Mouse (Mus musculus) retina, postnatal 7 days (tissue): ENCODE measurements around the gene Zfp512b.

Experiments
- DNase-seq: peaks from one replicate; pipeline ENCODE4 v3.0.0-alpha.2; 2012; ENCODE audit warnings: low read depth, low spot score

Zfp512b gene

DNA sequence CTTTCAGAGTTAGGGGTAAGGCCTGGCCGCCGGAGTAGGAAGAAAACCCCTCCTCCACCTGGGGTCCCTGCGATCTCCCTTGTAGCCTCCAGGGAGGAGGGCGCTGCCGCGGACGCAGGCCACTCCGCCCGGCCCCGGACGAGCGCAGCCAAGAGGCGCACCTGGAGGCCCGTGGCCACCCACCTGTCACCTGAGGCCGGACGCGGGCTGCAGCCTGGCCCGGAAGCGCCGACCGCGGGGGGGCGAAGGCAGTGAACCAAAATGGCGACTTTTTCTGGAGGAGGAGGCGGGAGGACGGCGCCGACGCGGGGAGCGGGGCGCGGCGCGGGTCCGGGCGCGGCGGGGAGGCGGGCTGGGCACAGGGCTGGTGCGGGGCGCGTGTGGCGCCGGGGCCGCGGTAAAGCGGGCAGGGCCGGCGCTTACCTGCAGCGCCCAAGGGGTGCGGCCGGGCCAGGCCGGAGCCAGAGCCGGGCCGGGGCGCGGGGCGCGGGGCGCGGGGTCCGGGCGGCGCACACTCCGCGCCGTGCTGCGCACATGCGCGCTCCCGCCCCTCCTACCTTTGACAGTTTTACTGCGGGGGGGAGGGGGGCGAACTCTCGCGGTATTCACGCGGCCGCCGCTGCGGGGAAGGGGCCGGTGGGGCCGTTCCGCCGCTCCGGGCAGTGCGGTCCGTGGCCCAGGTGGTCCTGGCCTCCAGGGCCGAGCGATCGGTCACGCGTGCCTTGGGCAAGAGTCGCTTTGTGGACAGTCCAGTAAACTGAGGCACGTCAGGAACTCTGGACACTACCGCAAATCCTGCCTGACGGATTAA lies at the start of gene Zfp512b:
Zfp512b (minus strand) TSS at position 573 of the 811 bp plus-strand sequence.
- no peak for DNase-seq

DNA sequence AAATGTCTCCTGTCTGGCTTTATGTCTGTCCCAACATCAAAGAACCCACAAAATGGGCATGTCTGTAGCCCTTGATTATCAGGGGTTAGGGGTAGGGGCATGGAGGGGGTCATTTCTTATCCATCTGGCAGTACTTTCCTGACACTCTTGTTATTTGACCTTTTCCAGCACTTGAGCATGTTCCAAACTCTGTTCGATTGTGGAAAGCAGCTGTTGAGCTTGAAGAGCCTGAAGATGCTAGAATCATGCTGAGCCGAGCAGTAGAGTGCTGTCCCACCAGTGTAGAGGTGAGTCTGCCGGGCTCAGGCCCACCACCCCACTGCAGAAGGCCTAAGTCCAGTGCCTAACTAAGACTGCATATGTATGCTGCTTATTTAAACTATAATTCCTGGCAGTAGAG lies 43.3 kb upstream of the Zfp512b start:
- no peak for DNase-seq

DNA sequence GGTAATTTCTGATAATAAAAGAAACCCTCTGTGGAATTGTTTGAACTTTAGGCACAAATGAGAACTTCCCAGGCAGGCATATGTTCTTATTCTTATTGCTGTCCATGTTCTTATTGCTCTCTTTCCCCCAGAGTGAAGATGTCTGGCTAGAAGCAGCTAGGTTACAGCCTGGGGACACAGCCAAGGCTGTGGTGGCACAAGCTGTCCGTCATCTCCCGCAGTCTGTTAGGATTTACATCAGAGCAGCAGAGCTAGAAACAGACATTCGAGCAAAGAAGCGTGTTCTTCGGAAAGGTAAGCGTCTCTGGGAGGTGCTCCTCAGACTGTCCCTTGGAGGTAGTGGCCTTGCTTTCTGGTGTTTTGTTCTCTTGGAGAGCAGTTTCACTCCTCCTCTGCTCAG lies 40.0 kb upstream of the Zfp512b start:
- DNase-seq: no peak

DNA sequence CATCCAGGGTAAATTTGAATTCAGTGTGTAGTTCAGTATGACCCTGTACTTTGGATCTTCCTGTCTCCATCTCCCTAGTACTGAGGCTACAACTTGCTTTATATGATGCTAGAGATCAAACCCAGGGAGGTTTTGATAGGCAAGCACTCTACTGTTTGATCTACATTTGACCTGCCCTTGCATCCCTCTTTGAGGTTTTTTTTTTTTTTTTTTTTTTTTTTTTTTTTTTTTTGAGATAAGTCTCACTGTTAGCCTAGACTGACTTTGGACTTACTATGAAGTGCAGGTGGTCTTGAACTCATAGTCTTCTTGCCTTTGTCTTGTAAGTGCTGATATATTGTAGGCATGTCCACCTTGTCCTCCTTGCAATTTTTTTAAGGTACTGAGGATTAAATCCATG lies 35.9 kb upstream of the Zfp512b start:
- no peak for DNase-seq

DNA sequence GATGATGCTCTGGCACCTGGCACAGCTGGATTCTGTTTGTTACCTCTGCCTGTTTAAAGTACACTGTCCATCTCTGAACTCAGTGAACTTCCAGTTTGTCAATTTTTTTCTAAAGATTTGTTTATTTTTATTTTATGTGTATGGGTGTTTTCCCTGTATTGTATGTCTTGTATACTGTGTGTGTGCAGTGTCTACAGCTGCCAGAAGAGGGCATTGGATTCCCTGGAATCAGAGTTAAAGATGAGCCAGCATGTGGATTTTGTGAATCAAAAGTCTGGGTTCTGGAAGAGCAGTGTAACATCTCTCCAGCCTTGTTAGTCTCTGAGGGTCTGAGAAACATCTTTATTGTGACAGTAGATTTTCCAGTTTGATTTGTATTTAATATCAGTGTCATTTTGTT lies 30.8 kb upstream of the Zfp512b start:
- no peak for DNase-seq

DNA sequence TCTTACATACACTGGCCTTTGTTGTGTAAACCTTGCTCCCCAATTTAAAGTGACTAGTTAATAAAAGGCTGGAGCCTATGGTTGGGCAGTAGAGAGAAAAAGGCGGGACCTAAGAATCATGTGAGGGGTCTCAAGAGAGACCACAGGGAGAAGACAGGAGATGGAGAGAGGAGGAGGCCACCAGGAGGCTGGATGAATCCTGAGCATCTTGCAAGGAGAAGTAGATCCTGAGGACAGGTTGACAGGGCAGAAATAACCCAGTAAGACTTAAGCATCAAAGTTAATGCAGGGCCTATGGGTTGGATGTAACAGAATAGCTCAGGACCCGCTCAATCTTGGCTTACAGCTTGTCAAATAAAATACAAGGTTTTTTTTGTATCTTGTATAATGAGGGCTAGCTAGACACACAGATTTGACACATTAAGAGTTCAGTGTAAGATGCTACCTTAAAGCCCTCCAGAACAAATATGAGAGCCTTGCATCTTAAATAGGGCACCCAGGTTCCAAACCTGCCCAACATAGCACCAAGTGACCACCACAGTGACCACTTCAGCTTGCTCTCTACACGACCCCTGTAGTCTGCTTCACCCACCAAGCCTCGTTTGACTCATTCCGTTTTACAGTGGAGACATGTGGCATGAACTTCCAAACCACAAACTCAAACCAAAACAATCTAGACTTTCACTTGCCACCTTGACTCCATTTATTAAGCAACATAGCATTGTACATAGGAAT lies 26.3 kb upstream of the Zfp512b start:
- DNase-seq: no peak

DNA sequence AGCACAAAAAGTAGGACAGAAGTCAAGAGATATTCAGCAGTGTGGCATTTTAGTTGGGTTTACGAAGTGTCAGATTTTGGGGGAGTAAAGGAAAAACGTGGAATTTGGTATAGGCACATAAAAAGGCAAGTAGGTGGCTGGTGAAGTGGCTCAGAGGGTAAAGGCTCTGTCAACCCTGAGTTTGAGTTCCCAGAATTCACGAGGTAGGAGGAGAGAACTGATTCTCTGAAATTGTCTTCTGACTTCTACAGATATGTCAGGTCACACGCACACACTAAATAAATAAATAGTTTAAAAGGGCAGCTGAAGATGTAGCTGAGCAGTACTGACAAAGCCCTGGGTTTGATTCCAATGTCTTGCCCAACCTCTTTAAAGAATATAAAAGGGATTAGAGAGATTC lies 9.8 kb upstream of the Zfp512b start:
- no peak for DNase-seq

DNA sequence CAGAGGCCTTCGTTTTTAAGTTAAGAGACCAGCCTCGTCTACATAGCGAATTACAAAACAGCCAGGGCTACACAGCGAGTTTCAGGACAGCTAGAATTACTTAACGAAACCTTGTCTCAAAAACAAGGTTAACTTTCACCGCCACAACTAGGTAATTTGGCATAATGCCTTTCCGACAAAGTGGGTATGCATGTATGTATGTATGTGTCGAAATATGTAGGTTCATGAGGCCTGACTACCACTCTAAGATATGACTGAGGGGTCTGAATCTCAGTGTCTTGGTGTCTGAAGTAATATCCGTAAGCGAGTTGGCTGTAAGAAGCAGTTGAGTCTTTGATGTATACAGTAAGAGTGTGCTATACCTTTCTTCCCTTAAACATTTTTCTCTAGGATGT lies 9.1 kb upstream of the Zfp512b start:
- no peak for DNase-seq

DNA sequence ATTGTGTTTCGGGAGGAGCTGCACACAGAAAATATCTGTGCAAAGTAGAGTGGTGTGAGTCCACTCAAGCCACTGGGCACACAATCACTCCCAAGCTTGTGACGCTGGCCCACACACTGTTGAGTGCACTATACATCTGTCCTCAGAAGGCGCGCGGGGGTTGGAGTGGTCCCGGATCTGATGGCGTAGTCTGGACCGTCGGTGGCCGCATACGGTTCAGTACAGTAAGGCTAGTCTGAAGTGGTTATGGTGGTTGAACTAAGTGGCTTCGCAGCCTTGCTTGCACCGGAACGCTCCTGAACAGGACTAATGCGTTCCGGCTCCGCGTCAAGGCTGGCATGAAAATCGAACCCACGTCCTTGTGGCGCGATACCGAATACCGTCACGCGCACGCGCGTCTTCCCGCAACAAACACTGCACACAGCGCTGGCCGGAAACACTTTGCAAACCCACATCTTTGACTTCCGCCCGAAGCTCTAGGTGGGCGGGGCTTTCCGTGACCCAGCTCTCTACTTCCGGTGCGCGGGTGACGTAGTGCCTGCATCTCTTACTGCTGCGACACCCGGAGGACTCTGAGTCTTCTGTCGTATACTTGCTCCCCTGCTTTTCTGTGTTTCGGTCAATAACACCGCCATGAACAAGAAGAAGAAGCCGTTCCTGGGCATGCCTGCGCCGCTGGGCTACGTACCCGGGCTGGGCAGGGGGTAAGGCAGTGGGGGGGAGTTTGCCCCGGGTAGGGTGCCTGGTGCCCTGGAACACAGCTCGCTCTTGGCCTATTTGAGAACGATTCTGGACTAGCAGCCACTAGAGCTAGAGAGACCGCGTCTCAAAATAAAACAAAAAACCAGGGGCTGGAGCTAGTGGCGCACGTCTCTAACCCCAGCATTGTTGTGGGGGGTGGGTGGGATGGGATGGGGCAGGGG lies 8.5 kb upstream of the Zfp512b start:
- DNase-seq: peak; percentile 95

DNA sequence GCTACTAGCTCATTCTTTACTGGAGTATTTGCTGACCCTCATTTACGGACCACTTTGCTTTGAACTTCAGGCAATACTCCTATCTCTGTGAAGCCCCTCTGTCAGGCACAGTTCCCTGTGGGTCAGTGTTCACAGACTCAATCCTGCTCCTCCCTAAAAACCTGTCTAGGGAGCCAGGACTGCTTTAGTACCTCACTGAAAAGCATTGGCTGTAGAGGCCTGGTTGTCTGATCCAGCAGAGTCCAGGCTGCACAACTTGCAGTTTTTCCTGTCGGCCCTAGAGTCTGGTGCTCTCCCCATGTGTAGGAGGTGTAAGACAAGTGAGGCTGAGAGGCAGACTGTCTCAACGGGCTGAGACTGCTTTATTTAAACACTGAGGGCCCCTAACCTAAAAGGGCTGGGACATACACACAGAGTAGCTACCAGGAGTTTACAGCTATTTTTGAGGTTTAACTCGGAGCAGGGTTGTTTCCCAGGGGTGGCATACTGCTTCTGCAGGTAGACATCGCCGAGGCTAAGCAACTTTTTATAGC lies 7.7 kb upstream of the Zfp512b start:
- no peak for DNase-seq

DNA sequence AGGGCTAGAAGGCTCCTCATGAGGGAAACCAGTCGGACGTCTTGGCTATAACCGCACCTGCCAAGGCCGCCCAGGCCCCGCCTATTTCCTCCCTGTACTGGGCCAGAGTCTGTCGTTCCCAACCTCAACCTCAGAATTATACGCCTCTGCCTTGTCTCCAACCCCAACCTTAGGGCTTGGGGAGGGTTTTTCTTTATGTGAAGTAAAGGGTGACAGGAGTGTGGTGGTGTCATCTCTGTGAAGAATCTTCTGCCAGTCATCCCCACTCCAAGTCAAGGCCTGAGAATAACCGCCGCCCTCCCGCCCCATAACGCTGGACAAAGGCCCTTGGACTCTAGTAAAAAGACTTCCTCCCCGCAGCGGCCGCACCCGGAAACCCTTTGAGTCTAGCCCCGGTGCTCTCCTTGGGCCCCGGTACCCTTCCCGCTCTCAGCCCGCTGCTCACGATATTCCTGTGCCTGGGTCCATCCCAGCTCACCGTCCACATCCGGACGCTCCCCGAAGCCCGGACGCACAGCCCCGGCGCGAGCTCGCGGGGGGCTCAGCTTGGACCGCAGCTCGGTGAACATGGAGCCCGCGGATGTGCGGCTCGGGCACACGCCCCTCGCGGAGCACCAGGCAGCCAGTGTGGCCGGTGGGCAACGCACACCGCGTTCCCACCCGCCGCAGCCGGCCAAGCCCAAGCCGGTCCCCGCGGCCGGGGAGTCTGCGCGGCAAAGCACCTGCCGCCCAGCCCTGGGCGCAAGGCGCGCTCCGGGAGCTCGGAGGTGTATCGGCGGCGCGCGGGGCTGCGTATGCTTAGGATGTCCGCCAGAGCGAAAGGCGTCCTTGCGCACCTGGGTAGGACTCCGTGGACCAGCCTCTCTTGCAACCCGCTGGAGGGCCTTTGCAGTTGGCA lies 6.1 kb upstream of the Zfp512b start, which contains the start of gene Samd10:
Samd10 (minus strand) TSS at position 759 of the 898 bp plus-strand sequence.
- peak; percentile 42 for DNase-seq

DNA sequence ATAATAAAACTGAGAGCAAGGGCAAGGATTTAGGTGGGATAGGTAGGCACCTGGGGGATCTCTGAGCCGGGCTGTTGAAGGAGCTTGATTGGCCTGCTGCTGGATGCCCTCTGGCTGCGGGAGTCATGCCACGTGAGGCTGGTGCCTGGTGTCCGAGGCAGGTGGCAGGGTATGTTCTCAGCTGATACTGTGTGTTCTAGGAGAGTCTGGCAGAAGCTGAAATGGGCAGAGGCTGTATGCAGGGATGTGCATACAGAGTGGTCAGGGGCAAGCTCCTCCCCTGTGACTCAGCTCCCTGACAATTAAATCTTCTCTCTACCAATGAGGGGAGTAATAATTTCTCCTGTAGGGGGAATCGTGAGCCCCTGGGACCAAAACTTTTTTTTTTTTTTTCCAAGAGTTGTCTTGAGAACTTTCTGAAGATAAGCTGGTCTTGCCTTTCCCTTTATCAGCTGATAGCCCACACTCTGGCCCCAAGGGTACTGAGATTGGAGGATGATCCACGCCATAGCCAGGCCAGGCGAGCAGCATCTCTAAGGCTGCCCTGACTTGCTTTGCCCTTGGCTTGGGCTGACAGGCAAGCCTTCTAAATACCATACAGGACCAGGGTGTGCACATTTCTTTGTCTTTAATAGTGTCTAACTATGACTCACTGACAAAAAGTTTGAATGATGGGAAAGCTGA lies 4.9 kb upstream of the Zfp512b start:
- no peak for DNase-seq

DNA sequence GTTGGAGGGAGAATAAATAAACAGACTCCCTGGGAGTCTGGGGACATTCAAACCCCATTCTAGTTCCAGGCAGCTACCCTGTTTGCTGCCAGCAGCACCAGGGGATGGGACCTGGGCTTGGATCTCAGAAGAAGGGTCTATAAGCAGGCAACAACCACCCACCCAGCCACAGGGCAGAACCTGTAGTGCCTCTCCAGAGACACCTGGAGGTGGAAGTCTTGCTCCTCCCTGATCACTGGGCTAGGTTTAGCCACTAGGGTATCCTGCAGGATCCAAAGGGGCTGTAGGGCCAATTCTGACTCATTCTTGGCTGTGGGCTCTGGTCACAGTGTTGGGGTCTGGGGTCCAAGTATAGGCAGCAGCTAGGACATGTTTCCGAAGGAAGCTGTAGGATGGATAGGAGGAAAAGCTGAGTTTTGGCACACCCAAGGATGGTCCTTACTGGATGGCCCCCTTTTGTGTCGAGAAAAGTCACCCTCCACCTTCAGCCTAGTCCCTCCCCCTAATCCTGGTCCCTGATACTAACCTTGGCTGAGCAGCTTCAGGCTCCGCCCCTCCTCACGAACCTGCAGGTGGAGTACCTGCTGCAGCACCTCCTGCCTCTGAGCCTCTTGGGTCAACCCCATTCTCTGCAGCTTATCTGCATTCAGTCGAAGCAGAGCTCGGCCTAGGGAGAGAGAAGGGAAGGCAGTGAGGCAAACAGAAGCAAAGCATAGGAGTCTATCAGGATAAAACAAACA lies 3.8 kb upstream of the Zfp512b start:
- DNase-seq: no peak

DNA sequence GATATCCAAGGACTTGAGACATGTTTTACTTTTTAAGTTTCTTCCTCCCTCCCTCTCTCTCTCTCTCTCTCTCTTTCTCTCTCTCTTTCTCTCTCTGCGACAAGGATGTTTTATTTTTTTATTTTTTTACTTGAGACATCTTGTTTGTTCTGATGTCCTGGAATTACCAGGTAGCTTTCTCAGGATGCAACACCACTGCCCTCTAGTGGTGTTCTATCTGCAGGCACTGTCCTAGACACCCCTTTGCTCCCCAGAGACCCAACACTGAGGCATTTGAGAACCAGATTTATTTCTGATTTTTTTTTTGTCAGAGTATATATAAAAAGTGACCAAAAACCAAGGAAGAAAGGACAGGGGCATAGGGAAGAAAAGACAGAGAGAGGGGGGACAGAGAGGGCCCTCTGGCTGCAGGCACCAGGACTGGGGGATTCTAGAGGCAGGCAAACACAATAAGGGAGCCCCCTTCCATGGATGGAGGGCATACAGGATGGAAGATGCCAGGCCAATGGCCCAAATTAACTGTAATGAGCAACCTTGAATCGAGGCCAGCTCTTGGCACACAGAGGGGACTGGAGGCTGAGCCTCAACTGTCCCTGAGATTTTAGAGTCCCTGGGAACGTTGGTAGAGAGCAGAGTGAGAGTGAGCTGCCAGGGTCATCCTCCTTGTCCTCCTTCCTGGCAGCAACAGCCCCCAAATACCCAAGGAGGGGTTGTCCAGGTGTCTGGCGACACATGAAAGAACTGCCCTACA lies 2.5 kb upstream of the Zfp512b start:
- DNase-seq: no peak

DNA sequence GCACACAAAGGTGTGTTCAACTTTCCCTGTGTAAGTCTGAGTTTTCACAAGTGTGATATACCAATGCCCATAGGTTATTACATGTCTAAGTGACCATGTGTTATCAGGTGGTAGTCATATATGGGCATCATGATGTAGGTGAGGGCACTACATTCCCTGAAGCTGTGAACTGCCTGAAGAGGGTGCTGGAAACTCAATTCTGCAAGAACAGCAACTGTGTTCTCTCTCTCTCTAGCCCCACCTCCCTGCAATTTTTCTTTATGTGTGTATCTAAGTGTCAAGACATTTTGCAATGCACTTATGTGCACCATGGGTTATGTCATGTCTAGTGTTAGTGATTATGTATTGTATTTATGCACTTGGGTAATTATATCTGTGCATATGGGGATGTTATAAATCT lies 1.3 kb upstream of the Zfp512b start:
- DNase-seq: no peak

DNA sequence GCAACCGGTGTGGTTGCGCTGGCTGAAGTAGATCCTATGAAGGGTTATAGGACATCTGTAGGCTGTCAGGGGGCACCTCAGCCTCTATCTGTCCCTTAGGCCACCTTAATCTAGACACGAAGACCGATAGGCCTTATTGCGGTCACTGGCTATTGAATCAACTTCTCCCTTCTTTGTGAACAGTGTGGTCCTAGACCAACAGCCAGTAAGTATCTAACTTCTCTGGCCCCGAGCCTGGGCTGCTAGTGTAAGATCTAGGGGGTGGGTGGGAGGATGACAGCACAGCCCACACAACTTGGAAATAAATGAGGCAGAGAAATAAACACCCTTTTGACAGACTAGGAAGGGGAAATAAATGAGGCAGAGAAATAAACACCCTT lies 429 bp upstream of the Zfp512b start:
- no peak for DNase-seq

DNA sequence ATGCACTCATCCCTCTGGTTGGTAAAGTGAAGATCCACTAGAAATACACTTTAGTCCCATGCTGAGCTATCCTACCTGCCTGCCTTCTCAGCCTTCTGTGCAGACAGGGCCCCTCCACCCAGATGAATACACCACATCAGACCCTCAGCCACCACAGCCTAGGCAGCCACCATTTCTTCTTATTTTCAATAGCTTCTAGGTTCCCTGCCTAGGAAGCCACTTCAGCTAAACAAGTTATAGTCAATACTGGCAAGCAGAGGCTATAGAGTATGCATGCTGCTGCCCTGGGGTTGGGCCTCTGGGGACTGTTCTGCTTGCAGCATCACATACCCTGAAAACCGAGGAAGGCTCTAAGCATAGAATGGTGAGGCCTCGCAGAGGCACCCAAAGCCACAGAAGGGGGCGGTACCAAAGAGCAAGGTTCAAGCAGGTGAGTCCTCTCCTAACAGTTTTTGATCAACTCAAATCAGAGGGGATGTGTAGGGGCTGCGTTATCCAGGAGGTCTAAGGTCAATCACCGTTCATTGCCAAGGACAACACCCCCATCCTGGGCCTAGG lies 996 bp downstream of the Zfp512b start, which contains the start of gene Prpf6:
Prpf6 (plus strand) TSS at position 341 of the 558 bp plus-strand sequence.
- DNase-seq: no peak

DNA sequence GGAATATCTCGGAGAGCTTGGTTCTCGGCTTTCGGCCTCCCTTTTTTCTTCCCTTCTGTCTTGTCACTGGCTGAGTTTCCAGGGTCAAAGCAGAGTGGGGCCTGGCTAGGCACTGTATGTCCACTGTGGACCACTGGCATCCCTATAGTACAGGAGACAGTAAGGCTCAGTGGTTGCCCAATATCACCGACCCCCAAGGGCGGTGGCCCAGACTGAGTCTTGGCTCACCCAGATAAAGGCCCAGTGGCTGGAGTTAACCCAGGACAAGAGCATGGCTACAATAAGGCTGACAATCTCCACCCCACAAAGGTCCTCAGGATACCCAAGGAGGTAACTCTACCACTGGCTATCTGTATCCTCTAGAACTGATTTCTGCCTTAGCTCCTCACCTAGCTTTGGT lies 2.1 kb downstream of the Zfp512b start:
- DNase-seq: no peak
